Mouse (Mus musculus) heart, embryonic 10.5 days (tissue): ENCODE data around the gene Tmem42. TPM values are rescaled to one million over a fixed set of nuclear protein-coding genes. Genes with fewer than 3 reads are reported as not detected.

Experiments
- DNase-seq: peaks from one replicate; pipeline ENCODE4 v3.0.0-alpha.2; 2017; ENCODE audit warnings: low spot score
- H3K27ac ChIP-seq: fragments of 300-500 bp; sonication (generic); 2 replicates; pipeline ENCODE4 v1.5.1; 2016; ENCODE audit warnings: mild to moderate bottlenecking
- H3K27me3 ChIP-seq: fragments of 300-500 bp; sonication (generic); 2 replicates; pipeline ENCODE4 v1.6.1; 2016; ENCODE audit warnings: mild to moderate bottlenecking; ENCODE audit not compliant: poor library complexity, insufficient read depth, severe bottlenecking
- H3K36me3 ChIP-seq: fragments of 300-500 bp; sonication (generic); 2 replicates; pipeline ENCODE4 v1.6.1; 2016; ENCODE audit warnings: mild to moderate bottlenecking, moderate library complexity
- H3K4me1 ChIP-seq: fragments of 300-500 bp; sonication (generic); 2 replicates; pipeline ENCODE4 v1.6.1; 2016; ENCODE audit warnings: mild to moderate bottlenecking
- H3K4me3 ChIP-seq: fragments of 300-500 bp; sonication (generic); 2 replicates; pipeline ENCODE4 v1.5.1; 2016; ENCODE audit warnings: mild to moderate bottlenecking, moderate library complexity
- H3K9me3 ChIP-seq: fragments of 300-500 bp; sonication (generic); 2 replicates; pipeline ENCODE4 v1.6.1; 2016; ENCODE audit warnings: mild to moderate bottlenecking, moderate library complexity
- WGBS: fragments of 180-500 bp; shearing (Covaris S2); methylation state at CpG from one replicate; pipeline ENCODE4 v1.1.7; 2016; 5-methylcytosine and 5-hydroxymethylcytosine counted together
- polyA plus RNA-seq: library from polyadenylated mRNA; unstranded; fragments of >200 nt; fragmentation: Nextera tagmentation; extraction: Ambion mirVana; gene quantifications from 2 replicates; pipeline ENCODE4 v1.2.1, GENCODE M21; 2016

Gene Tmem42
- 15.7 and 16.1 TPM in 2 replicates for polyA plus RNA-seq

DNA sequence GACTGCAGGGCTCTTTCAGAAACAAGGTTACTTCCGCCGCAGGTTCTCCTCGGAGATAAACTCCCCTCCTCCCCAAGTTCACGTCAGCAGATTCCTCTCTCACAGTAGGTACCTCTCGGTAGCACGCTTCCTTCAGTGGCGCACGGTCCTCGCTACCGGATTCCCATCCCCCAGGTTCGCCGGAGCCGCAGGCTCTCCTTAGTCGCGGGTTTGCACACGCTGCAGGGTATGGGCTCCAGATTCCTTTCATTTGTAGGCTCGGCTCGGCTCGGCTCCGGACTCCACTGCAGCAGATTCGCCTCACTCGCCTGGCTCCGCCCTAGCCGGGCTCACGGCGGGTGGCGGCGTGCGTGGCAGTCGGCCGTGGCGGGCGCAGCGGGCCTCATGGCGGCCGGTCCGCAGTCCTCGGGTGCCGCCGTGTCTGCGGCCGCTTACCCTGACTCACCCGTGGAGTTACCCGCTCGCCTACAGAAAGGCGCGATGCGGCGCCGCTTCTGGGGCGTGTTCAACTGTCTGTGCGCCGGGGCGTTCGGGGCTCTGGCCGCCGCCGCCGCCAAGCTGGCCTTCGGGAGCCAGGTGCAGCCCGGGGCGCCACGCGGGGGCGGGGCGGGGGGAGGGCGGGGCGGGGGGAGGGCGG, at the start of gene Tmem42:
Tmem42 (plus strand) TSS at position 332 of the 637 bp plus-strand sequence.
- H3K27ac ChIP-seq: peak within 1 kb of the TSS; percentile 98
- peaks cover 8% of the 10 kb centered on the region for H3K4me1 ChIP-seq
- 0% methylated on average over 48 of the region's 69 CpGs for WGBS
- peak within 1 kb of the TSS; percentile 87 for H3K4me3 ChIP-seq
- peaks cover 26% of the 10 kb centered on the region for H3K36me3 ChIP-seq
- no peaks in the 10 kb centered on the region for H3K27me3 ChIP-seq
- peak; percentile 94 for DNase-seq
- no peaks in the 10 kb centered on the region for H3K9me3 ChIP-seq

DNA sequence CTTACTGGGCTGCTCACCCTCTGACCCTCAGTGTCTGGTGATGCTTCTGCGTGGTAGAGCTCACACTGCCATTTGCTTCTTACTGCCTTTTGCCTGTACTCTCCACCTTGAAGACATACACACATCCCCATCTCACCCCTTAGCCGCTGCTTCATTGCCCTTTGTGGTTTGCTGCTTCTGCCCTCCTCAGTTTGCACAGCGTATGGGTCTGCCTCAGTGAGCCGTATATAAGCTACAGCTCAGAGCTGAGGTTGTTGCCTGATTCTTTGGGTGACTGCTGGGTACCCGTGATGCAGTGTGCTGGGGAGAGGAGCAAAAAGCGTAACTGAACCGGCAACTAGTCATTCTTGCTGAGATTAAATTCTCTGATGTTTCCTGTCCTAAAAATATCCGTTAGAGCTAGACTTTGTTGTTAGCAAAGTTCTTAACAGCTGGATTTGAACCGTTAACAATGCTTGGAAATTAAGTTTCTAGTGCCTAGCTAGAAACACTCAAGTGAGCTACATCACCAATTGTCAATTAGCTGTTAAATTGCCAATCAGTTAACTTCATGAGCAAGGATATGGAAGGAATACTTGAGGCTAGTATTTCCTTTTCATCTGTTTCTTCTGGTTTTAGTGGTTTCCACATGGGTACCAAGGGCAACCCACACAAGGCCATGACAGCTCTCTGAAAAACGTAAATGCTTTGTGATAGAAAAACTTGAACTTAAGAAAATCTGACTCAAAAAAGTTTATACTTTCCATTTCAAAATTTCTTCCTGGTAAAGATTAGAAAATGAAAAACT, 22.5 kb upstream of the Tmem42 start:
- WGBS: 92% methylated on average over 10 of the region's 10 CpGs
- Histone ChIP-seq H3K9me3 (no peaks in the 10 kb centered on the region), H3K27me3 (no peaks in the 10 kb centered on the region), H3K27ac (no peak overlapping the region), H3K4me3 (no peak overlapping the region), H3K36me3 (peaks cover 87% of the 10 kb centered on the region), H3K4me1 (no peaks in the 10 kb centered on the region)
- no peak for DNase-seq

DNA sequence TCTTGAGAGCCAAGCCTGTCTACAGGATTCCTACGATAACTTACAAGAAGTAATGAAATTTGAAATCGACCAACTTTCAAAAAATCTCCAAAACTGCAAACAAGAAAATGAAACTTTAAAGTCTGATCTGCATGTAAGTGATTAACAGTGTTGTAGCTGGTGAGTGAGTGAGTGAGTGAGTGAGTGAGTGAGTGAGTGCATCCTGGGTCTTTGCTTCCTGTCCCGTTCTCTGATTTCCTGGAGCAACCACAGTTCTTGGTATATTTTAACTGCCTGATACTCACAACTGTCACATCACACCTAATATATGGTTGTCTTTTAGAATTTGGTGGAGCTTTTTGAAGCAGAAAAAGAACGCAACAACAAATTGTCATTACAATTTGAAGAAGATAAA, 21.9 kb upstream of the Tmem42 start:
- 97% methylated on average over 4 of the region's 4 CpGs for WGBS
- H3K36me3 ChIP-seq: peaks cover 88% of the 10 kb centered on the region

DNA sequence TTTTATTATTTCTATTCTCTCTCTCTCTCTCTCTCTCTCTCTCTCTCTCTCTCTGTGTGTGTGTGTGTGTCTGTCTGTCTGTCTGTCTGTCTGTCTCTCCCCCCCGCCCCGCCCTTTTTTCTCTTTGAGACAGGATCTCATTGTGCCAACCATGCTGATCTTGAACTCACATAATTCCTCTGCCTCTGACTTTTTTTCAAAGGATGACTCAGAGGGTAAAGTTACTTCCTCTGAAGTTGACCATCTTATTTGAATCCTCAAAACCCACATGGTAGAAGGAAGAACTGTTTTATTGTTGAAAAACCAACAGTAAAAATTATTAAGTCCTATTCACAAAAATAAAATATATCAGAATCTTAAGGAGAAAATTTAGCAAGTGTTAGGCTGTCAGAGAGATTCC, 16.4 kb upstream of the Tmem42 start:
- H3K27ac ChIP-seq: no peak overlapping the region
- WGBS: 78% methylated on average over 2 of the region's 2 CpGs
- H3K27me3 ChIP-seq: no peaks in the 10 kb centered on the region
- H3K36me3 ChIP-seq: peaks cover 97% of the 10 kb centered on the region
- H3K9me3 ChIP-seq: no peaks in the 10 kb centered on the region
- H3K4me3 ChIP-seq: no peak overlapping the region
- H3K4me1 ChIP-seq: no peaks in the 10 kb centered on the region
- no peak for DNase-seq

More for the DNA sequence above, 21.9 kb upstream of the Tmem42 start:
- Histone ChIP-seq H3K27me3 (no peaks in the 10 kb centered on the region), H3K9me3 (no peaks in the 10 kb centered on the region), H3K4me3 (no peak overlapping the region), H3K27ac (no peak overlapping the region), H3K4me1 (no peaks in the 10 kb centered on the region)
- no peak for DNase-seq

DNA sequence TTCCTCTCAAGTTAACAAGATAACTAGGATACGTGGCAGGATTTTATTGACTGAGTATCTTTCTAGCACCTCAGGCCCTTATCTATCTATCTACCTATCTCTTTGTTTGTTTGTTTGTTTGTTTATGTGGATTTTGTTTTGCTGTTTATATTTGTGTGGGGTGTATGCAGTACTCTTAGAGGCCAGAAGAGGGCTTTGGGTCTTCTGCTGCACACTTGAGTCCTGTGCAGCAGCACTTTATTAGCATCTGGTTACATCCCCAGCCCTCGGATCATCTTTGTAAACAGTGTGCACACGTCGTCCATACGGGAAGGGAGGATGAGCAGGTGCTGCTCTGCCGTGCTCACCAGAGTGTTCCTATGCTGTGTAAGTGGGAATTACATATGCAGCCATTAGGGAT, 15.1 kb upstream of the Tmem42 start:
- Histone ChIP-seq H3K27me3 (no peaks in the 10 kb centered on the region), H3K27ac (no peak overlapping the region), H3K9me3 (no peaks in the 10 kb centered on the region), H3K36me3 (peaks cover 97% of the 10 kb centered on the region), H3K4me3 (no peak overlapping the region), H3K4me1 (no peaks in the 10 kb centered on the region)
- 91% methylated on average over 6 of the region's 6 CpGs for WGBS
- no peak for DNase-seq

DNA sequence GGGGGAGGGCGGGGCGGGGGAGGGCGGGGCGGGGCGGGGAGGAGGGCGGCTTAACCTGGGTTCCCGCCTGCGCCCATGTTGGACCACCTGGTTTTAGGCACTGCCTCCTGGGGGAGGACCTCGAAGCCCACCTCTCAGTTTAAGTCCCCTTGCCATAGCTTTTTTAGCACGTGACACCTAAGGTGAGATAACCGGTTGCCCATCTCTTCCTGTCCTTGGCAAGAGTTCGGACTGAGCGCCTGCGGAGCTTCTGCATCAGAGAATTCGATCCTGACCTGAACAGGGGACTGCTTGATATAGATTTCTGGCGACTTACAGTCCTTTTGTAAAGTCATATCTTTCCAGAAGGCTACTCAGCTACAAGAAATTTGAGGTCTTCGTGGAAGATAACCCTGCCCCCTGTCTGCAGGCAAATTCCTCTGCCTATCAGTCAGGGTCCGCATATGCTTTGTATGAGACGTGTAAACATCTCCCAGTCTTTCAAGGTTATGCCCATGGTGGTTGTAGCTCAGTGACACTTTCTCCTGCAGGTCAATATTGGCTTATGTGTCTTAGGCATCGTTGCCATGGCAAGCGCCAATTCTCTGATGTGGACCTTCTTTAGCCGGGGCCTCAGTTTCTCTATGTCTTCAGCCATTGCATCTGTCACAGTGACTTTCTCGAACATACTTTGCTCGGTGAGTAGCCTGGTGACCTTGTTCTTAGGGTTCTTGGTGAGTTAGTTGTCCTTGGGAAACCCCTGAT, 682 bp downstream of the Tmem42 start:
- peak overlapping the region; percentile 87 for H3K4me3 ChIP-seq
- peaks cover 8% of the 10 kb centered on the region for H3K4me1 ChIP-seq
- peaks cover 19% of the 10 kb centered on the region for H3K36me3 ChIP-seq
- no peaks in the 10 kb centered on the region for H3K9me3 ChIP-seq
- peak overlapping the region; percentile 98 for H3K27ac ChIP-seq
- no peaks in the 10 kb centered on the region for H3K27me3 ChIP-seq
- DNase-seq: peak; percentile 81
- 39% methylated on average over 19 of the region's 24 CpGs for WGBS

DNA sequence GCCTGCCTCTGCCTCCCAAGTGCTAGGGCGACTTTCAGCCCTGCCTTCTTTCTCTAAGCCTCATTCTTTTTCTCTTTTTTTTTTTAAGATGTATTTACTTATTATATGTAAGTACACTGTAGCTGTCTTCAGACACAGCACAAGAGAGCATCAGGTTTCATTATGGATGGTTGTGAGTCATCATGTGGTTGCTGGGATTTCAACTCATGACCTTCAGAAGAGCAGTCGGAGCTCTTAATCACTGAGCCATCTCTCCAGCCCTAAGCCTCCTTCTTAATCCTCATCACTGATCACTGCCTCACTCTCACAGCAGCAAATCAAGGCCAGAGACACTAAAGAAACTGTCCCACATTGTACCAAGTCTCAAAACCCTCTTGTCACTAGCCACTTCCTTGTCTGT, 3.1 kb downstream of the Tmem42 start:
- no peak for DNase-seq
- no peak overlapping the region for H3K27ac ChIP-seq
- H3K9me3 ChIP-seq: no peaks in the 10 kb centered on the region
- no peaks in the 10 kb centered on the region for H3K27me3 ChIP-seq
- 82% methylated on average over 2 of the region's 2 CpGs for WGBS
- H3K4me1 ChIP-seq: peaks cover 8% of the 10 kb centered on the region
- no peak overlapping the region for H3K4me3 ChIP-seq
- no peaks in the 10 kb centered on the region for H3K36me3 ChIP-seq

DNA sequence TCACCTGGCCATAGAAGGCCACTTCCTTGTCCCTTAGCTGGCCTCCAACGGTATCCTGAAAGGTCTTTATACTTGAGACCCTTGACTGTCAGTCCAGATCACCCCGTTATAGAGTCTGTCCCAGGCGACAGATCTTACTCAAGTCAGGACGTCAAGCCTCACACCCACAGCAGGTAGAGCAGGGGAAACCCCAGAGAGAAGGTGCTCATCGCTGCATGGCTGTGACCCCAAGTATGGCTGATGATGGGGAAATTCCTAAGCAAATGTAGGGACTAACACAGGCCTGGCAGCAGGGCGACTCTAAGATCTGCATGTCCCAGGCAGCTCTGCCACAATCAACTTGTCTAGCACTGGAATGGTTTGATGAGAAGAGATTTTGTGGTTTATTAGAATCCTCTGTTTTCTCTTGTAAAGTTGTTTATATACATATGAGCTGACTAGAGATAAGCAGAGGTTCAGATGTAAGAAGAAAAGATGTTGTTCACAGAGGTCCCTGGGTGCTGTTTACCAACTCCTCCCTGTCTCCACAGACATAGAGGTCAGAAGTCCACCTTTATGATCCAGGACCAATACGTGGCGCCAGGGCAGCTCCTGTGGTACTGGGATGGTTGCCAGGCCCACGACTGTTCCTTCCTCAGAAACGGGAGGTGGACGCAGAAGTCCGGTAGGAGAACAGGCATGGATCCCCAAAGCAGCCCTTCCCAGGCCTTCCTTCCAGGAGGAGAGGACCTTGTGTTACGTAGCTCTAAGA, 10.5 kb downstream of the Tmem42 start:
- Histone ChIP-seq H3K36me3 (no peaks in the 10 kb centered on the region), H3K4me3 (no peak overlapping the region), H3K9me3 (no peaks in the 10 kb centered on the region), H3K27ac (no peak overlapping the region), H3K27me3 (no peaks in the 10 kb centered on the region), H3K4me1 (no peaks in the 10 kb centered on the region)
- DNase-seq: no peak
- 75% methylated on average over 13 of the region's 13 CpGs for WGBS

DNA sequence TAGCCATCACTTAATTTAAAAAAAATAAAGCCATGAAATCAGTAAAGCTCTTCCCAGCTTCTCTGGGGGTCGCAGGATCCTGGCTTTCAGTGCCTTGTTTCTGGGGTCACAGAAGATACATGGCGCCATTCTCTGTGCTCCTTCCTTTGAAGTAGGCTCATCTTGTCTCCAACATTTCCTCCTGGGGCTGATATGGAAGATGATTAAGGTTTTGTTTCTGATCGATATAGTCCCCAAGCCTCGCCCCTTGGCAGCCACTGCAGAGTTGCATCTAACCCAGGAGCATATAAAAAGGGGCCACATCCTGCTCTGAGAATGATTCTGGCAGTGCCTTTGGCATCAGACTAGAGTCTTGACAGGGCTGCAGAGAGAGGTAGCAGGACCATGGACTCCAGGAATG, 13.3 kb downstream of the Tmem42 start, which contains the start of gene Tgm4:
Tgm4 (plus strand) TSS at position 301 of the 400 bp plus-strand sequence.
- Histone ChIP-seq H3K9me3 (no peaks in the 10 kb centered on the region), H3K27me3 (no peaks in the 10 kb centered on the region), H3K36me3 (no peaks in the 10 kb centered on the region), H3K4me1 (no peaks in the 10 kb centered on the region), H3K4me3 (no peak within 1 kb of the TSS), H3K27ac (no peak within 1 kb of the TSS)
- 82% methylated on average over 4 of the region's 4 CpGs for WGBS
- DNase-seq: no peak

DNA sequence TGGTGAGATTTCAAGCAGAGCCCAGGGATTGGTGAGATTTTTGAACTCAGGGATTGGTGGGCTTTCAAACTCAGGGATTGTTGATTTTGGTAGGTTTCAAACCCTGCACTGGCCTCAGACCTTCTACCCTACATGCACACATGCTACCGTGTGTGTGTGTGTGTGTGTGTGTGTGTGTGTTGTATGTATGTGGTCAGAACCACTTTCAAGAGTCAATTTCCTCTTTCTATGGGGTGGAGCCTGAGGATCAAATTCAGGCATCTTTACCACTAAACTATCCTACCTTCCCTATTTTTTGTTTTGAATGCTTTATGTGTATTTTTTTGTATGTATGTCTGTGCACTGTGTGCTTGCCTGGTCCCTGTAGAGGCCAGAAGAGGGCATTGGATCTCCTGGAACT, 26.5 kb downstream of the Tmem42 start:
- Histone ChIP-seq H3K27ac (no peak overlapping the region), H3K4me3 (no peak overlapping the region), H3K9me3 (no peaks in the 10 kb centered on the region), H3K27me3 (no peaks in the 10 kb centered on the region), H3K4me1 (no peaks in the 10 kb centered on the region), H3K36me3 (no peaks in the 10 kb centered on the region)
- 78% methylated on average over 1 of the region's 1 CpGs for WGBS
- no peak for DNase-seq

DNA sequence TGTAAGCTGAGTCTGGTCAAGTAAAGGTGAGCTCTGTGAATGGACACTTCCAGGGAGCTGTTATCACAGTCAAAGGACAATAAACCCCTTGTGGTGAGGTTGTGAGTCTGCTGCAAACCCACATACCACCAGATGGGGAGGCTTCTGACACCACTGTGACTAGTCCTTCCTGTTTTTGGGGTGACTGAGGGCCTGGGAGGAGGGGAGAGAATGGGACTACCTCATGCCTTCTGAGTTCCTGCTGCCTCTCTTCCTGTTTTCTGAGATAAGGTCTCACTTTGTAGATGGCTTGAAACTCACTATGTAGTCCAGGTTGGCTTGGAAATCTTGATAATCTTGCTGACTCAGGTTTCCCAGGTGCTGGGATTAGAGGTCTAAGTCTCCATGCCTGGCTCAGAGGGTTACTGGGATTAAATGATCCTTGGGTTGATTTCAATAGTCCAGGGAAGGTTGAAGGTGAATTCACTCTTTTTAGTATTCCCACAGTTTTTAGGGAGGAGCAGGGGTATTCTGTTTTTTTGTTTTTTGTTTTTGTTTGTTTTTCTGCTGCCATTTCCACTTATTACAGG, 37.7 kb downstream of the Tmem42 start:
- peaks cover 11% of the 10 kb centered on the region for H3K4me1 ChIP-seq
- no peaks in the 10 kb centered on the region for H3K27me3 ChIP-seq
- no peak for DNase-seq
- no peaks in the 10 kb centered on the region for H3K9me3 ChIP-seq
- H3K36me3 ChIP-seq: no peaks in the 10 kb centered on the region
- no peak overlapping the region for H3K27ac ChIP-seq
- no peak overlapping the region for H3K4me3 ChIP-seq

DNA sequence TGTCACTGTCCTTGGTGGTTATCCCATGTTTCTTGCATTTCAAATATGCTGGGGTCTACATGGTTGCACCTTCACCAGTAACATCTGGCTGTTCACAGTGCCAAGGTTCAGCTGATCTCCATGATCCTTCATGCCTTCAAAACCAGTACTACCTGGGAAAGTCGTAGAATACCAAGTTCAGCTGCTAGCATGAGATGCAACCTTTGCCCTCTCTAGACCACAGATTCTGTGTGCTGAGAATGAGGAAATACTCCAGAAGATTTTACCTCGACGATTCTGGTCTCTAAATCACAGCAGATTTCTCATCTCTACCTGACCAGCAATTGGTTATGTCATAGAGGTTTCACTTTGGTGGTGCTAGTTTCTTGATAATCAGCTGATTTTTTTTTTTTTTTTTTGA, 39.0 kb downstream of the Tmem42 start:
- Histone ChIP-seq H3K9me3 (no peaks in the 10 kb centered on the region), H3K36me3 (no peaks in the 10 kb centered on the region), H3K4me1 (peaks cover 11% of the 10 kb centered on the region), H3K4me3 (no peak overlapping the region), H3K27ac (no peak overlapping the region), H3K27me3 (no peaks in the 10 kb centered on the region)
- DNase-seq: no peak
- WGBS: 79% methylated on average over 3 of the region's 3 CpGs
